Comparison of ENCODE assay signal across 8 mouse cellular contexts in genomic region chr2:170266407-170267101, GRCm38 (mm10).
DNase-seq lines count a peak whose midpoint lies in the region; ATAC-seq and TF ChIP-seq lines count a peak whose summit lies in the region.

No protein-coding gene starts in this region.

- no peaks in the 10 kb centered on the region for H3K9me3 ChIP-seq in forebrain, postnatal 0 days (ENCODE audit: low read length)
- peaks cover under 1% of the 10 kb centered on the region; the same call in 1 of the 2 replicates for H3K9me3 ChIP-seq in limb, embryonic 13.5 days
- H3K9me3 ChIP-seq in midbrain, embryonic 15.5 days = no peaks in the 10 kb centered on the region

- peak; percentile 58 for TF ChIP-seq CTCF in forebrain, postnatal 0 days (IDR thresholded peaks at IDR 0.05; ENCODE audit: low read depth)

- no peak for ATAC-seq in forebrain, postnatal 0 days
- no peak for ATAC-seq in limb, embryonic 13.5 days (ENCODE audit: low FRiP score, low read depth)
- ATAC-seq in midbrain, embryonic 15.5 days (replicated peaks) = no peak; the same call in 1 of the 2 replicates

- no peak overlapping the region for H3K27ac ChIP-seq in forebrain, postnatal 0 days (ENCODE audit: low read depth, low read length)
- peak overlapping the region; percentile 48; the same call in 1 of the 2 replicates for H3K27ac ChIP-seq in limb, embryonic 13.5 days
- no peak overlapping the region for H3K27ac ChIP-seq in midbrain, embryonic 15.5 days

- 6% methylated on average over 16 of the region's 16 CpGs for WGBS in forebrain, postnatal 0 days
- WGBS in limb, embryonic 13.5 days = 18% methylated on average over 16 of the region's 16 CpGs
- WGBS in midbrain, embryonic 15.5 days = 9% methylated on average over 16 of the region's 16 CpGs

- 0 out of 2 replicates have a peak, but pooled peaks cover 7% of the 10 kb centered on the region for H3K4me1 ChIP-seq in forebrain, postnatal 0 days (ENCODE audit: insufficient read depth)
- H3K4me1 ChIP-seq in limb, embryonic 13.5 days = peaks cover 39% of the 10 kb centered on the region
- H3K4me1 ChIP-seq in midbrain, embryonic 15.5 days = peaks cover 18% of the 10 kb centered on the region

- peak; percentile 60 for DNase-seq in adrenal gland, postnatal 14 days
- no peak for DNase-seq in adrenal gland, adult 2 months
- peak; percentile 80 for DNase-seq in ES-CJ7 (ENCODE audit: low read depth, low spot score)
- DNase-seq in forebrain, postnatal 0 days = peak; percentile 54
- DNase-seq in thymus, postnatal 4 days = peak; percentile 74
- no peak for DNase-seq in cerebellum, adult 11 months

- H3K27me3 ChIP-seq in forebrain, postnatal 0 days (ENCODE audit: insufficient read depth, low read length) = no peaks in the 10 kb centered on the region
- no peaks in the 10 kb centered on the region for H3K27me3 ChIP-seq in limb, embryonic 13.5 days
- H3K27me3 ChIP-seq in midbrain, embryonic 15.5 days (replicated peaks) = no peaks in the 10 kb centered on the region

- H3K4me3 ChIP-seq in forebrain, postnatal 0 days (ENCODE audit: low read depth, low read length) = peak overlapping the region; percentile 28
- peak overlapping the region; percentile 30 for H3K4me3 ChIP-seq in limb, embryonic 13.5 days
- H3K4me3 ChIP-seq in midbrain, embryonic 15.5 days = peak overlapping the region; percentile 30

- peak overlapping the region; percentile 50 for H3K4me2 ChIP-seq in forebrain, postnatal 0 days (ENCODE audit: low read depth)
- peak overlapping the region; percentile 59 for H3K4me2 ChIP-seq in limb, embryonic 13.5 days (replicated peaks)
- H3K4me2 ChIP-seq in midbrain, embryonic 15.5 days = peak overlapping the region; percentile 45

- no peak overlapping the region for H3K9ac ChIP-seq in forebrain, postnatal 0 days
- 0 out of 2 replicates have a peak overlapping the region, but pooled peaks have one; percentile 20 for H3K9ac ChIP-seq in limb, embryonic 13.5 days
- no peak overlapping the region for H3K9ac ChIP-seq in midbrain, embryonic 15.5 days

- no peaks in the 10 kb centered on the region for H3K36me3 ChIP-seq in forebrain, postnatal 0 days (ENCODE audit: insufficient read depth)
- no peaks in the 10 kb centered on the region for H3K36me3 ChIP-seq in limb, embryonic 13.5 days
- no peaks in the 10 kb centered on the region for H3K36me3 ChIP-seq in midbrain, embryonic 15.5 days (replicated peaks)

Comparison
In these comparisons a context has a peak if more than half of its experiments do, and no peak if none do; other contexts are left out.
1. DNase-seq: peak in adrenal gland, postnatal 14 days (single experiment), ES-CJ7 (single experiment), forebrain, postnatal 0 days (single experiment) and thymus, postnatal 4 days (single experiment); none in adrenal gland, adult 2 months (single experiment) and cerebellum, adult 11 months (single experiment).
2. Peak in every context shown above with its lines, with median percentiles within 50 percentile points of each other: H3K4me2 ChIP-seq and H3K4me3 ChIP-seq.